Mouse (Mus musculus) kidney, embryonic 15.5 days (tissue): ENCODE measurements around the gene 9130409I23Rik. TPM values are rescaled to one million over a fixed set of nuclear protein-coding genes. Genes with fewer than 3 reads are reported as not detected.
"Not testable (repeated sequence)": the region's sequence is repeated elsewhere in the genome, so short reads cannot be mapped to it uniquely, and the experiment has no call there.

ENCODE experiments used
- ATAC-seq: fragments of 200-750 bp; cut with Nextera tagmentation; replicated peaks from 2 replicates; pipeline ENCODE4 v1.8.0; 2017; ENCODE audit warnings: moderate TSS enrichment; ENCODE audit not compliant: low FRiP score
- H3K27ac ChIP-seq: fragments of 300-500 bp; sonication (generic); 2 replicates; pipeline ENCODE4 v1.5.1; 2015; ENCODE audit warnings: mild to moderate bottlenecking, inconsistent platforms
- H3K27me3 ChIP-seq: fragments of 300-500 bp; sonication (generic); 2 replicates; pipeline ENCODE4 v1.6.1; 2015; ENCODE audit warnings: inconsistent platforms
- H3K36me3 ChIP-seq: fragments of 300-500 bp; sonication (generic); 2 replicates; pipeline ENCODE4 v1.6.1; 2015; ENCODE audit warnings: inconsistent platforms
- H3K4me1 ChIP-seq: fragments of 300-500 bp; sonication (generic); 2 replicates; pipeline ENCODE4 v1.6.1; 2015; ENCODE audit warnings: inconsistent platforms
- H3K4me2 ChIP-seq: fragments of 300-500 bp; sonication (generic); 2 replicates; pipeline ENCODE4 v1.6.1; 2015; ENCODE audit warnings: moderate library complexity, mild to moderate bottlenecking, inconsistent platforms
- H3K4me3 ChIP-seq: fragments of 300-500 bp; sonication (generic); replicated peaks from 2 replicates; pipeline ENCODE4 v1.5.1; 2015; ENCODE audit warnings: mild to moderate bottlenecking, inconsistent platforms
- H3K9ac ChIP-seq: fragments of 300-500 bp; sonication (generic); 2 replicates; pipeline ENCODE4 v1.6.1; 2015; ENCODE audit warnings: mild to moderate bottlenecking, inconsistent platforms
- H3K9me3 ChIP-seq: fragments of 300-500 bp; sonication (generic); replicated peaks from 2 replicates; pipeline ENCODE4 v1.6.1; 2016; ENCODE audit warnings: inconsistent platforms
- WGBS: fragments of 180-500 bp; shearing (Covaris S2); methylation state at CpG from one replicate; pipeline ENCODE4 v1.1.7; 2015; ENCODE audit warnings: mixed read lengths; 5-methylcytosine and 5-hydroxymethylcytosine counted together
- polyA plus RNA-seq: library from polyadenylated mRNA; unstranded; fragments of >200 nt; fragmentation: Nextera tagmentation; extraction: Ambion mirVana; gene quantifications from 2 replicates; pipeline ENCODE4 v1.2.1, GENCODE M21; 2015

9130409I23Rik gene
- polyA plus RNA-seq, 1 experiment from 2014 or later = not detected

DNA sequence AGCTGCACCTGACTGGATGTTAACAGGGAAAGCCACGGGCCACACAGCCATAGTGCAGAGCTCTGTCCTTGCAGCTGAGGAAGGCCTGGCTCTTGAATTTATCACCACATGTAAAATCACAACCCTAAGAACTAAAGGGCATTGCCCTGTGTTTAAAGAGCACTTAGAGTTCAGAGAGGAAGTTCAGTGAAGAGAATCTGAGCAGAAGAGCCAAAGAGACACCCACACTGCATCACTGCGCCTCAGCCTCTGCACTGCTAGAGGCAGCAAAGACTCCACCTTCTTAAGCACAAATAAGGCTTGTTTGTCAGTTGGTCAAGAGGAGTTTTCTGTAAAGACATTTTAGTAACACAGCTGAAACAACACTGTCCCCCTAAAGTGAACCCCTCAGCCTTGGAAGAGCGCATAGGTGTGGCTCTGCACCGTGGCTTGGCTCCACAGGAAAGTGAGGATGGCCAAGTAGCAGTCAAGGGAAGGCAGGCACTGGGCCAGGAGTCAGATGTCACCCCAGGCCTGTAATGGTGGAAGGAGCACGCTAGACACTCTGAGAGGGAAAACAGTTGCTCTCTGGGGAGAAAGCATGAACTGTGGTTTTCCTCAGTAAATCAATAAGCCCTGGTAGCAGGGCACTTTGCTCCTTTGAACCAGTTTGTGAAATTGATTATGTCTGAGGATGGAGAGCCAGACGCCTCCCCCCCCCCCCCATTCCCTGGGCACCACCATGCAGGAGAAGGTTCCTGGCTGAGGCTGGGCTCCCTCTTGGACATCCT lies 36.1 kb upstream of the 9130409I23Rik start:
- no peak for ATAC-seq
- Histone ChIP-seq H3K27ac (no peak overlapping the region), H3K36me3 (no peaks in the 10 kb centered on the region), H3K4me1 (peaks cover 44% of the 10 kb centered on the region), H3K4me3 (no peak overlapping the region), H3K4me2 (no peak overlapping the region), H3K27me3 (peaks cover 9% of the 10 kb centered on the region; the same call in 1 of the 2 replicates), H3K9me3 (no peaks in the 10 kb centered on the region), H3K9ac (no peak overlapping the region)
- 59% methylated on average over 6 of the region's 6 CpGs for WGBS

DNA sequence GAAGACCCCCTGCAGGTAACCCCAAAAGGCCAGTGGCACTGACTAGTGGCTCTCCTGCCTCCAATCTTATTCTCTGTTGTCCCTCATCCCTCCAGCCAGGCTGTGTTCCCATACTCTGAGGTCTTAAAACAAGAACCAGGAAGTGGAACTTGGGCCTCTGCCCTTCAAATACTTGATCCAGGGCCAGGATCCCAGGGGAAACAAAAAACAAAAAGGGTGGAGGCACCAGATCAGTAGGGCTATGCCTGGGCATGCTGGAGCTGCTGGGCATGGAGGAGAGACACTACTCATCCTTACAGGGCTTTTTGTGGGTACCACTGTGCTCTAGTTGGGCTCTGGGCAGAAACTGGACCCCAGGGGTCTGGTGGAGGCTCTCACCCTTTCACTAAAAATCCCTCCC lies 35.5 kb upstream of the 9130409I23Rik start:
- Histone ChIP-seq H3K9me3 (no peaks in the 10 kb centered on the region), H3K36me3 (no peaks in the 10 kb centered on the region), H3K4me1 (peaks cover 40% of the 10 kb centered on the region), H3K4me3 (no peak overlapping the region), H3K27ac (no peak overlapping the region), H3K27me3 (peaks cover 9% of the 10 kb centered on the region; the same call in 1 of the 2 replicates), H3K4me2 (no peak overlapping the region), H3K9ac (no peak overlapping the region)
- ATAC-seq = no peak

DNA sequence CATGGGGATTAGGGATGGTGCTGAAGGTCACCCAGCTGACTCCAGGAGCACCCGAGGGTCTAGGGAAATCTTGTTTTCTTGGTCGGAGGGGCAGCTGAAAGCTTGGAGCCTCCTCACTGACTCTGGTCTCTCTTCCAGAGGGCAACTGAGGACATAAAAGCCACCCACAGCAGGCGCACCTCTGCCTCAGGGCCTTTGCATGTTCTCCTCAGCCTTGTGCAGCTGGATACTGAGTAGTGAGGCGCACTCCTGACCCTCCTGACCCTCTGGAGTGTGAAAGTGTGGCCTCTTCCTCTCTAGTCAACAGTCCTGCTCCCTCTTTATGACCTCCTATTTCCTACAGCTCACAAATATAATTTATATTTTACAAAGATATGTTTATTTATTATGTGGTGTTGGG lies 35.0 kb upstream of the 9130409I23Rik start:
- Histone ChIP-seq H3K27ac (0 out of 2 replicates have a peak overlapping the region, but pooled peaks have one; percentile 61), H3K27me3 (peaks cover 9% of the 10 kb centered on the region; the same call in 1 of the 2 replicates), H3K4me3 (no peak overlapping the region), H3K36me3 (no peaks in the 10 kb centered on the region), H3K9ac (no peak overlapping the region), H3K9me3 (no peaks in the 10 kb centered on the region), H3K4me2 (peak overlapping the region; percentile 92), H3K4me1 (peaks cover 40% of the 10 kb centered on the region)
- WGBS = 77% methylated on average over 4 of the region's 4 CpGs
- ATAC-seq = no peak

DNA sequence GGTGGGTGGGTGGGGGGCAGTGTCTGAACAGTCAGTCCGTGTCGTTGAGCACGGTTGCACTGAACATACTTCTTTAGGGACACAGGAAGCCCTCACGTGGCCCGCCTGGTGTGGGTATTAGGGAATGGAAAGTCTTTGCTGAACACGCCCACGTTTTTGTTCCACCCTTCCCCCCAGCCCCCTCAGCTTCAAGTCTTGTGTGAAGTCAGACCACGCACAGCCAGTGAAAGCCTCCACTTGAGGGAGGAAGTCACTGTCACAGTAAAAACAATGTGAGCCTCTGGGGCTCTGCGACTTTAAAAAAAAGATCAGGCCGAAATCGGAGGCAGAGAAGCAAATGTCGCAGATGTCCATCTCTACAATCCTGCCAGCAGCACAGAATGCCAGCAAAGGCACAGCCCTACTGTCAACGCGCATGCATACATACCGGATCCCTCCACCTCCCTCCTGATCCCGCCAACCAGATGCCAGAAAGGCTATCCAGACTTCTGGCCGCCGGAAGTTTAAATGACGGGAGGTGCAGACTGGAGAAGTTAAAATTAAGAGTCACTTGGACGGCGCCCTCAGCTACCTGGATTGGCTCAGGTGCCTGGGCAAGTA lies 34.4 kb upstream of the 9130409I23Rik start:
- peaks cover 41% of the 10 kb centered on the region for H3K4me1 ChIP-seq
- H3K27ac ChIP-seq = peak overlapping the region; percentile 61
- peaks cover 9% of the 10 kb centered on the region; the same call in 1 of the 2 replicates for H3K27me3 ChIP-seq
- peak; percentile 59 for ATAC-seq
- 3% methylated on average over 21 of the region's 21 CpGs for WGBS
- no peaks in the 10 kb centered on the region for H3K36me3 ChIP-seq
- H3K9me3 ChIP-seq = no peaks in the 10 kb centered on the region
- peak overlapping the region; percentile 49 for H3K4me3 ChIP-seq
- H3K4me2 ChIP-seq = peak overlapping the region; percentile 92
- peak overlapping the region; percentile 35; the same call in 1 of the 2 replicates for H3K9ac ChIP-seq

GRCm38 (mm10) chr1:181017212-181017711 lies 33.8 kb upstream of the 9130409I23Rik start:
- H3K9me3 ChIP-seq = no peaks in the 10 kb centered on the region
- ATAC-seq = peak; percentile 74
- peaks cover 9% of the 10 kb centered on the region; the same call in 1 of the 2 replicates for H3K27me3 ChIP-seq
- peaks cover 41% of the 10 kb centered on the region for H3K4me1 ChIP-seq
- 0% methylated on average over 22 of the region's 22 CpGs for WGBS
- no peaks in the 10 kb centered on the region for H3K36me3 ChIP-seq
- H3K4me3 ChIP-seq = peak overlapping the region; percentile 49
- H3K9ac ChIP-seq = peak overlapping the region; percentile 35; the same call in 1 of the 2 replicates
- peak overlapping the region; percentile 61 for H3K27ac ChIP-seq
- peak overlapping the region; percentile 92 for H3K4me2 ChIP-seq

GRCm38 (mm10) chr1:181017890-181018420 lies 33.1 kb upstream of the 9130409I23Rik start:
- no peak overlapping the region for H3K9ac ChIP-seq
- WGBS = 72% methylated on average over 13 of the region's 13 CpGs
- no peak for ATAC-seq

DNA sequence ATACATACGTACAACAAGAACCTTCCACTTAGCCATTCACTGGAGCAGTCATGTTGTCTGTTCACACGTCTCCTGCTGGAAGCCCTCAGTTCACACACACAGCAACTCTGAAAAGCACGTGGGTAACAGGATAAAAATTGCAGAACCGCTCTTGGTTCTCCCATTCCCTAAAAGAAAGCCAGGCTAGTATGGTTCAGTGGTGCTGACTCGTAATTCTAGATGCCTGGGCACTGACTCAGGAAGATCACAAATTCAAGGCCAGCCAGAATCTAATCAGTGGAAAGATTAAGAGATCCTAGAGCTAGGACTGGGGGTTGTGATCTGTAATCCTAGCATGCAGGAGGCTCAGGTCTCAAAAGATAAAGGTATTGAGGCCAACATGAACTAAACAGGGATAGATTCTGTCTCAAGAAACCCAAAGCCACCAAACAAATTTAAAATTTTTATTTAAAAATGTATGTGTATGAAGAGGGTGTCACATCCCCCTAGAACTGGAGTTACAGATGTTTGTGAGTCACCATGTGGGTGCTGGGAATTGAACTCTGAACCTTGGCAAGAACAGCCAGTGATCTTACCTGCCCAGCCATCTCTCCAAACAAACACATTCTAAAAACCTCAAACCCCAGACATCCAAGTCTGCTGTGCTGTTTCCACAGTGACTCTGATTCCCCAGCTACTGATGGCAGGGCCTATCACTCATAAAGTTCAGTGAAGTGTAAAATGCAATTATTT lies 30.1 kb upstream of the 9130409I23Rik start, which contains the start of gene Ephx1:
TSS of gene Ephx1 (minus strand) at position 149 of the 732 bp plus-strand sequence.
- Histone ChIP-seq H3K4me2 (no peak within 1 kb of the TSS), H3K4me1 (peaks cover 29% of the 10 kb centered on the region), H3K4me3 (no peak within 1 kb of the TSS), H3K9ac (no peak within 1 kb of the TSS), H3K36me3 (no peaks in the 10 kb centered on the region), H3K27ac (0 out of 2 replicates have a peak within 1 kb of the TSS, but pooled peaks have one; percentile 0), H3K27me3 (peaks cover 9% of the 10 kb centered on the region; the same call in 1 of the 2 replicates), H3K9me3 (no peaks in the 10 kb centered on the region)
- ATAC-seq = no peak
- 38% methylated on average over 5 of the region's 5 CpGs for WGBS

More at GRCm38 (mm10) chr1:181017890-181018420, 33.1 kb upstream of the 9130409I23Rik start:
- Histone ChIP-seq H3K4me1 (peaks cover 41% of the 10 kb centered on the region), H3K4me2 (no peak overlapping the region), H3K27ac (no peak overlapping the region), H3K9me3 (no peaks in the 10 kb centered on the region), H3K4me3 (no peak overlapping the region), H3K36me3 (no peaks in the 10 kb centered on the region), H3K27me3 (peaks cover 9% of the 10 kb centered on the region; the same call in 1 of the 2 replicates)

DNA sequence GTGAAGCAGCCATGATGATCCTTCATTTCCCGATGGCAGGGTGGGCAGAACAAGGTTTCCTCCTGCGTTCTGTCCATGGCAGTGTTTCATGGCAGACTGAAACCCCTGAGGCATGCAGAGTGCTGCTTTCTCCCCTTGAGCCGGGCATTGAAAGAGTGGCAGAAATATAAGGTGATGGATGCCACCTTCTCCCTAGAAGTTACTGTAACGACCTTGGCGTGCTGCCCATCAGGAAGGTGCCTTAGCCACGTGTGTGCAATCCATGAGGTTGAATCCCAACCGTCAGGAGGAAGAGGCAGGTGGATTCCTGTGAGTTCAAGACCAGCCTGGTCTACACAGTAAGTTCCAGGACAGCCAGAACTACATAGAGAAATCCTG lies 29.6 kb upstream of the 9130409I23Rik start:
- 48% methylated on average over 7 of the region's 7 CpGs for WGBS
- Histone ChIP-seq H3K4me1 (peaks cover 23% of the 10 kb centered on the region), H3K4me3 (no peak overlapping the region), H3K36me3 (no peaks in the 10 kb centered on the region), H3K27me3 (peaks cover 9% of the 10 kb centered on the region; the same call in 1 of the 2 replicates), H3K9me3 (no peaks in the 10 kb centered on the region), H3K4me2 (no peak overlapping the region), H3K9ac (no peak overlapping the region), H3K27ac (no peak overlapping the region)
- no peak for ATAC-seq

DNA sequence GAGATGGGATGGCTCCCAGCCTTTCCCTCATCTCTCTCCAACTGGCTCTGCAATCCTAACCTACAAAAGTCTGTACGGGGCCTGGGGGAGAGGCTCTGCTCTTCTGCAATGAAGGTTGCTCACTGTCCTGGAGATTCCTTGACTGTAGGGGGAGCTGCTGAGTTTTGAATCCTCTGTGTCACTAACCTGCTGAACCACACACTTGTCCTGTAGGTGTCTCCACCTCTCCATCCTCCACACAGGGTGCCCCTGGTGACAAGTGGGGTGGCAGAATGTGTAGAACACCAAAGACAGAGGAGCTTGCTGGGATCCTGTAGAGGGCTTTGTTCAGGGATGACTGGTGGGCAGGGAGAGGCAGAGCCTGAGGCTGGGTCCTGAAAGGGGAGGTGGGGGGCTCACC lies 28.8 kb upstream of the 9130409I23Rik start:
- Histone ChIP-seq H3K27ac (no peak overlapping the region), H3K27me3 (peaks cover 9% of the 10 kb centered on the region; the same call in 1 of the 2 replicates), H3K4me1 (peaks cover 16% of the 10 kb centered on the region), H3K9ac (no peak overlapping the region), H3K9me3 (no peaks in the 10 kb centered on the region), H3K4me3 (no peak overlapping the region), H3K36me3 (no peaks in the 10 kb centered on the region), H3K4me2 (no peak overlapping the region)
- peak; percentile 46; the same call in 1 of the 2 replicates for ATAC-seq
- 8% methylated on average over 1 of the region's 1 CpGs for WGBS

DNA sequence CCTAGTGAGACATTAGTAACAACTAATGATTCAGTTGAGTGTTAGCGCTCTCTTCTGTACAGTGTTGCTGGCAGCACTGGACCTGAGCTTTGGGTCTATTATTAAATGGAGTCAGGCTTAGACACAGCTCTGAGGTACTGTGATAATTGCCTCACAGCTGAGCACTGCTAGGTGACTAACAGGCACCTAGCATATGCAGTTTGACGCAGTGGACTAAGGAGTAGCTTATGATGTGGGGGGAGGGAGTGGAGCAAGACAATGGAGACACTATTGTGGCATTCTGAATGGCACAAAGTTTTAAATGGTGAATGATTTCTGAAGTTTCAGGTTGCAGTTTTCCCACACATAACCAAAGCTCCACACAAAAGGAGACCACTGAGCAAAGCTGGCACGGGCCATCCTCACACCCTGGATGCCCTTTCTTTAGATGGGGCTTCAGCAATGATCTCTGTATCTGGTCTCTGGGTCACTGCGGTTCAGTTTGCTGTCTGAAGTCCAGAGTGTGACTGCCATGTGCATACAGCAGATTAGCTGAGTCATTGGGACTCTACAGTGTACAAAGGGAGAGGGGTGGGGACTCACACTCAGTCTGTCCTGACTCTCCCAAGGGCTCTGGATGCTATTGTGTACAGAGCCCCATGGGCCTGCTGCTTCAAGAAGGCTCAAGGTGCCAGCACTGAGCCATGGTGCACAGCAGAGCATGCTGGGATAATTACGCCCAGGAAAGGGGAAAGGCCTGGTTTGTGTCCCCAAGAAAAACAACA lies 15.8 kb upstream of the 9130409I23Rik start:
- not testable (repeated sequence) for H3K9me3 ChIP-seq, H3K4me2 ChIP-seq, H3K27ac ChIP-seq, H3K27me3 ChIP-seq, H3K4me3 ChIP-seq, ATAC-seq, H3K4me1 ChIP-seq, H3K36me3 ChIP-seq, H3K9ac ChIP-seq
- WGBS = 85% methylated on average over 5 of the region's 5 CpGs

DNA sequence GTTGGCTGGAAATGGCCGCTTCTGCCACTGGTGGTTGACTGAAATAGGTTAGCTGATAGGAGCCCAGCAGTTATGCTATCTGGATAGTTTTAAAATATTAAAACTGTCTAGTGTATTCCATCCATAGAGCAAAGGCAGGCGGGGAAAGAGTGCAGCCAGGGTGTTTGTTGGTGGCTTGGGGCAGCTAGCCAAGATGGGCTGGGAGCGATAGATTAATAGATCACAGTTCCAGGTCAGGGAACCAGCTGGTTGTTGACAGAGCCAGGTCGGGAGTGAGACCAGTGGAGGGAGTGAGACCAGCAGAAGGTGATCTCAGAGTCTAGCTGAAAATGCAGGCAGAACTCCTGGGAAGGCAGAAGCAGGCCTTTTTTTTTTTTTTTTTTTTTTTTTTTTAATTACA lies 13.4 kb upstream of the 9130409I23Rik start:
- ATAC-seq = no peak
- 65% methylated on average over 4 of the region's 4 CpGs for WGBS

More for the DNA sequence above, 13.4 kb upstream of the 9130409I23Rik start:
- Histone ChIP-seq H3K36me3 (no peaks in the 10 kb centered on the region), H3K9ac (no peak overlapping the region), H3K4me1 (no peaks in the 10 kb centered on the region), H3K9me3 (no peaks in the 10 kb centered on the region), H3K27me3 (peaks cover 10% of the 10 kb centered on the region), H3K27ac (no peak overlapping the region), H3K4me3 (no peak overlapping the region), H3K4me2 (no peak overlapping the region)
